Mouse (Mus musculus): ENCODE measurements around the gene Ankrd39. TPM values are rescaled to one million over a fixed set of nuclear protein-coding genes. Genes with fewer than 3 reads are reported as not detected.

Gene Ankrd39
- total RNA-seq, 2 experiments from 2014 or later, result 7.7 to 8.2 TPM

Small RNA genes lying within 50 kb of the gene (microRNA-seq; reads per million reads assigned to microRNA genes)
- gene Gm47280 (ENCODE audit: borderline replicate concordance in 2 of 2), result 0 reads per million in 2 experiments

Other genes with a start within 250 kb of the Ankrd39 start
- 10 to 100 TPM in 1 of 2 experiments, 1 to 10 TPM in 1; 5.4 to 10.5 TPM for gene Arid5a, start 239.7 kb downstream of the Ankrd39 start, total RNA-seq (2021)
- 10 to 100 TPM; 29.7 to 35.3 TPM for gene Kansl3, start 178.3 kb downstream of the Ankrd39 start, total RNA-seq (2021)
- not detected for gene Fer1l5, start 175.2 kb downstream of the Ankrd39 start, total RNA-seq (2021)
- gene Lman2l, start 102.2 kb downstream of the Ankrd39 start, total RNA-seq (2021), result 10 to 100 TPM; 18.9 to 21.7 TPM
- gene Cnnm4, start 75.8 kb downstream of the Ankrd39 start, total RNA-seq (2021), result 10 to 100 TPM in 1 of 2 experiments, 1 to 10 TPM in 1; 8.4 to 10.5 TPM
- 1 to 10 TPM; 7.4 to 9.7 TPM for gene Cnnm3, start 35.6 kb downstream of the Ankrd39 start, total RNA-seq (2021)
- gene Ankrd23, start 10.6 kb downstream of the Ankrd39 start, total RNA-seq (2021), result 1,000 to 10,000 TPM; 1,576 to 3,128 TPM
- 1,000 to 10,000 TPM in 1 of 2 experiments, 100 to 1,000 TPM in 1; 766 to 1,527 TPM for gene Gm42417, start 8.0 kb downstream of the Ankrd39 start, total RNA-seq (2021)
- gene Sema4c, start 10.9 kb upstream of the Ankrd39 start, total RNA-seq (2021), result 1 to 10 TPM; 5.1 to 6.0 TPM
- 1 to 10 TPM in 1 of 2 experiments, under 1 TPM in 1; 0.61 to 1.2 TPM for gene Fam178b, start 135.7 kb upstream of the Ankrd39 start, total RNA-seq (2021)
- 1,000 to 10,000 TPM; 1,291 to 1,333 TPM for gene Cox5b, start 144.0 kb upstream of the Ankrd39 start, total RNA-seq (2021)
- gene 4933424G06Rik, start 162.7 kb upstream of the Ankrd39 start, total RNA-seq (2021), result 1 to 10 TPM in 1 of 2 experiments, not detected in 1; 1.1 TPM
- 100 to 1,000 TPM; 141 to 179 TPM for gene Actr1b, start 167.0 kb upstream of the Ankrd39 start, total RNA-seq (2021)
- gene Zap70, start 214.4 kb upstream of the Ankrd39 start, total RNA-seq (2021), result under 1 TPM; 0.24 to 0.28 TPM